8 mouse cellular contexts compared by ENCODE assay signal in the genomic region with DNA sequence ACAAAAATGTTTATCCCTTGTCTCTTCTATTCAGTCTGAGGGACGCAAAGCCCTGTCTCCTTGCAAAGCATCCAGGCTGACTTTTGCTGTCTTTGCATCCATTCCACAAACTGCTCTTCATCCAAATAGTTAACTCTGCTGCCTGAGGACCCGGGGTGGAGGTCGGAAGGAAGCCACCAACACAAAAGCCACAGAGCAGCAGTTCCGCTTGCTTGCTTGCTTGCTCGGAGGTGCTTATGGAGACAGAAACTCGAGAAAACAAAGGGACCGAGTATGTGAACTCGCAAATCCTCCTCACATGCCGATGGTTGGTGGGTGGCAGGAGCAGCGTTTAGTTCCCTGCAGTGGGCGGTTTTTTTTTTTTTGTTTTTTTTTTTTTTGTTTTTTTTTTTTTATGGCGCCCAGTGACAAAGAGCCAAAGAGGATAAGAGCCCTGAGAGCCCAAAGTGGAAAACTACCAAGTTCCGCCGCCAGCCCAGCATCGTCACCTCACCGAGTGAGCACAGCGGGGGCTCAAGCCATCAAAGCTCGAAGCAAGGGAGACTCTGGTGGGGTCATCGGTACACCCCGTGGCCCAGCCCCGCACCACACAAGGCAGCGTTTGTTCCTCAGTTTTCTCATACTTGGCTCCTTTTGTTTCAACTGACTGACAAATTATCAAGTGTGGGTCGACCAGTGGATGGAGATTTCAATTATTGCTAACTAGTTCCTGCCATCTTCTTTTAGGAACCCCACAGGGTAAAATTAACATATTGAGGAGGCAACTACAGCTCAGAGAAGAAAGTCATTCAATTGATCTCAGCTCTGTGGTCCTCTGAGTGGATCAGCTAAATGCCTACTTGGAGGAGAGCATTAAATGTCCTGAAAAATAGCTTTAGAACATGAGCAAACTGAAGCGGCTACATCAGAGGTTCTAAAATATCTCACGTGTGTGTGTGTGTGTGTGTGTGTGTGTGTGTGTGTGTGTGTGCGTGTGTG. TPM values are rescaled to one million over a fixed set of nuclear protein-coding genes. Genes with fewer than 3 reads are reported as not detected.
DNase-seq lines count a peak whose midpoint lies in the region; ATAC-seq and TF ChIP-seq lines count a peak whose summit lies in the region.

No protein-coding gene starts in this region.

- peak overlapping the region; percentile 10 to 11; a peak in 2 of 4 replicates for H3K4me3 ChIP-seq in ES-E14 (ENCODE audit: insufficient read depth in 1 of 2, low read depth in 1 of 2, low read length in 2 of 2, poor library complexity in 1 of 2, severe bottlenecking in 1 of 2)
- H3K4me3 ChIP-seq in forebrain, postnatal 0 days (ENCODE audit: low read depth, low read length), result peak overlapping the region; percentile 32
- H3K4me3 ChIP-seq in hindbrain, embryonic 14.5 days (replicated peaks; ENCODE audit: low read length), result peak overlapping the region; percentile 29

- ATAC-seq in forebrain, postnatal 0 days, result peak; percentile 72
- peak; percentile 84 for ATAC-seq in hindbrain, embryonic 14.5 days (ENCODE audit: low FRiP score)
- peak; percentile 69 for ATAC-seq in megakaryocyte, adult 5-6 weeks (ENCODE audit: poor library complexity, severe bottlenecking)

- 7% methylated on average over 26 of the region's 26 CpGs for WGBS in forebrain, postnatal 0 days
- WGBS in hindbrain, embryonic 14.5 days, result 7% methylated on average over 26 of the region's 26 CpGs

- peaks cover 0 to 4% of the 10 kb centered on the region in 2 experiments; a peak in 3 of 4 replicates for H3K4me1 ChIP-seq in ES-E14 (ENCODE audit: control insufficient read depth in 2 of 2, insufficient read depth in 2 of 2, low read length in 2 of 2, poor library complexity in 1 of 2)
- 0 out of 2 replicates have a peak, but pooled peaks cover 4% of the 10 kb centered on the region for H3K4me1 ChIP-seq in forebrain, postnatal 0 days (ENCODE audit: insufficient read depth)
- 0 out of 2 replicates have a peak, but pooled peaks cover 15% of the 10 kb centered on the region for H3K4me1 ChIP-seq in hindbrain, embryonic 14.5 days (replicated peaks; ENCODE audit: control insufficient read depth, insufficient read depth, low read length)

- DNase-seq in ES-E14 (ENCODE audit: low read depth, low spot score), result peak; percentile 47
- peak; percentile 75 for DNase-seq in brain, embryonic 14.5 days (ENCODE audit: low read depth)
- DNase-seq in forebrain, postnatal 0 days, result peak; percentile 55
- peak; percentile 43 for DNase-seq in hindbrain, embryonic 14.5 days (ENCODE audit: low spot score)
- DNase-seq in left cerebral cortex, postnatal 14 days (ENCODE audit: low spot score in 2 of 2), result peak; percentile 8 to 28
- peak; percentile 36 to 45 for DNase-seq in right cerebral cortex, postnatal 10 days (ENCODE audit: low spot score in 2 of 2)
- no peak for DNase-seq in urinary bladder, postnatal 4 days (ENCODE audit: low spot score in 2 of 2)

- H3K27me3 ChIP-seq in forebrain, postnatal 0 days (ENCODE audit: insufficient read depth, low read length), result no peaks in the 10 kb centered on the region
- H3K27me3 ChIP-seq in hindbrain, embryonic 14.5 days (ENCODE audit: control insufficient read depth, insufficient read depth, low read length), result no peaks in the 10 kb centered on the region

- H3K9me3 ChIP-seq in ES-E14 (ENCODE audit: control insufficient read depth, insufficient read depth, low read depth, low read length), result no peaks in the 10 kb centered on the region
- no peaks in the 10 kb centered on the region for H3K9me3 ChIP-seq in forebrain, postnatal 0 days (ENCODE audit: low read length)
- H3K9me3 ChIP-seq in hindbrain, embryonic 14.5 days (ENCODE audit: control insufficient read depth, low read length), result no peaks in the 10 kb centered on the region

- 0 out of 2 replicates have a peak, but pooled peaks cover 1% of the 10 kb centered on the region for H3K36me3 ChIP-seq in ES-E14 (ENCODE audit: control insufficient read depth, insufficient read depth, low read length, poor library complexity, severe bottlenecking)
- no peaks in the 10 kb centered on the region for H3K36me3 ChIP-seq in forebrain, postnatal 0 days (ENCODE audit: insufficient read depth)
- no peaks in the 10 kb centered on the region for H3K36me3 ChIP-seq in hindbrain, embryonic 14.5 days (replicated peaks; ENCODE audit: control insufficient read depth, insufficient read depth)

- TF ChIP-seq CTCF in brain, embryonic 14.5 days (IDR thresholded peaks at IDR 0.05; ENCODE audit: borderline replicate concordance, extremely low read depth, insufficient read depth, insufficient read length), result no peak
- TF ChIP-seq CTCF in forebrain, postnatal 0 days (IDR thresholded peaks at IDR 0.05; ENCODE audit: low read depth), result no peak

- no peak overlapping the region; the same call in 1 of the 2 replicates for H3K27ac ChIP-seq in ES-E14 (ENCODE audit: insufficient read depth, low read depth, low read length, poor library complexity, severe bottlenecking)
- peak overlapping the region; percentile 66 for H3K27ac ChIP-seq in forebrain, postnatal 0 days (ENCODE audit: low read depth, low read length)
- H3K27ac ChIP-seq in hindbrain, embryonic 14.5 days, result peak overlapping the region; percentile 74

- intact Hi-C loops in left cerebral cortex, postnatal 14 days (cut with DNase I), result no loop called here

- in situ Hi-C loops in ES-E14 (cut with MboI; ENCODE audit: low sequenced_read_pairs in 2 of 2, unreplicated experiment in 2 of 2), result no loop called here

- H3K4me2 ChIP-seq in forebrain, postnatal 0 days (ENCODE audit: low read depth), result peak overlapping the region; percentile 46
- H3K4me2 ChIP-seq in hindbrain, embryonic 14.5 days (replicated peaks), result peak overlapping the region; percentile 65

- H3K9ac ChIP-seq in ES-E14 (ENCODE audit: insufficient read depth, low read depth, low read length, poor library complexity, severe bottlenecking), result no peak overlapping the region
- H3K9ac ChIP-seq in forebrain, postnatal 0 days, result peak overlapping the region; percentile 35
- H3K9ac ChIP-seq in hindbrain, embryonic 14.5 days, result peak overlapping the region; percentile 58

- TF ChIP-seq POLR2A in brain, embryonic 14.5 days (IDR thresholded peaks at IDR 0.05; ENCODE audit: borderline replicate concordance, extremely low read depth, insufficient read depth, insufficient read length, poor library complexity, severe bottlenecking), result peak; percentile 11; the same call in 1 of the 2 replicates

TF ChIP-seq in ES-E14, 5 proteins besides CTCF, POLR2A, EP300 and RAD21:
- TF ChIP-seq ZNF384 (IDR thresholded peaks at IDR 0.05; ENCODE audit: low read depth, low read length) (peak; percentile 53; the same call in 1 of the 2 replicates), ZC3H11A (IDR thresholded peaks at IDR 0.05; ENCODE audit: borderline replicate concordance, low read depth, low read length) (no peak), HCFC1 (IDR thresholded peaks at IDR 0.05; ENCODE audit: borderline replicate concordance, insufficient read depth, low read length) (no peak), MAFK (IDR thresholded peaks at IDR 0.05; ENCODE audit: insufficient read depth, low read depth, low read length) (no peak), CHD2 (IDR thresholded peaks at IDR 0.05; ENCODE audit: low read depth, low read length) (no peak)

RNA-seq across cellular contexts. Expression of a gene that starts 38.6 kb away (rescaled TPM):
- total RNA-seq in ES-E14 (2012; rRNA removed), result 14.0 and 30.4 TPM in 2 replicates
- 87.8 and 96.8 TPM in 2 replicates for polyA plus RNA-seq in brain, embryonic 14.5 days (2012; rRNA removed)
- 33.6 and 37.0 TPM in 2 replicates for total RNA-seq in forebrain, postnatal 0 days (2014; rRNA removed)
- 143 and 157 TPM in 2 replicates for polyA plus RNA-seq in forebrain, postnatal 0 days (2015; fragmentation: Nextera tagmentation; extraction: Ambion mirVana)
- polyA plus RNA-seq in hindbrain, embryonic 14.5 days (2014; fragmentation: Nextera tagmentation; extraction: Ambion mirVana), result 208 and 222 TPM in 2 replicates
- 10 to 100 TPM; 49.0 to 50.6 TPM for total RNA-seq in left cerebral cortex, postnatal 14 days (2021)
- 8.9 and 10.2 TPM in 2 replicates for total RNA-seq in megakaryocyte, adult 5-6 weeks (2015)
- 6.6 and 12.8 TPM in 2 replicates for total RNA-seq in megakaryocyte, adult 5-6 weeks (2017)

RNA-seq across cellular contexts. Expression of a gene that starts 38.7 kb away (rescaled TPM):
- total RNA-seq in ES-E14 (2012; rRNA removed), result not detected in 2 replicates
- polyA plus RNA-seq in brain, embryonic 14.5 days (2012; rRNA removed), result 0.55 and 0.57 TPM in 2 replicates
- 0.23 TPM in 1 of 2 replicates, not detected in the other for total RNA-seq in forebrain, postnatal 0 days (2014; rRNA removed)
- 0.82 and 0.92 TPM in 2 replicates for polyA plus RNA-seq in forebrain, postnatal 0 days (2015; fragmentation: Nextera tagmentation; extraction: Ambion mirVana)
- polyA plus RNA-seq in hindbrain, embryonic 14.5 days (2014; fragmentation: Nextera tagmentation; extraction: Ambion mirVana), result 0.54 and 0.64 TPM in 2 replicates
- total RNA-seq in left cerebral cortex, postnatal 14 days (2021), result under 1 TPM in 1 of 2 experiments, not detected in 1; 0.40 TPM
- not detected in 2 replicates for total RNA-seq in megakaryocyte, adult 5-6 weeks (2015)
- total RNA-seq in megakaryocyte, adult 5-6 weeks (2017), result not detected in 2 replicates

RNA-seq across cellular contexts. Expression of a gene that starts 38.7 kb away (rescaled TPM):
- total RNA-seq in ES-E14 (2012; rRNA removed), result 13.2 and 14.3 TPM in 2 replicates
- polyA plus RNA-seq in brain, embryonic 14.5 days (2012; rRNA removed), result 5.7 and 12.8 TPM in 2 replicates
- 17.3 and 25.4 TPM in 2 replicates for total RNA-seq in forebrain, postnatal 0 days (2014; rRNA removed)
- polyA plus RNA-seq in forebrain, postnatal 0 days (2015; fragmentation: Nextera tagmentation; extraction: Ambion mirVana), result 3.8 and 8.1 TPM in 2 replicates
- 30.9 and 31.1 TPM in 2 replicates for polyA plus RNA-seq in hindbrain, embryonic 14.5 days (2014; fragmentation: Nextera tagmentation; extraction: Ambion mirVana)
- 10 to 100 TPM; 13.8 to 15.1 TPM for total RNA-seq in left cerebral cortex, postnatal 14 days (2021)
- 0.65 and 0.78 TPM in 2 replicates for total RNA-seq in megakaryocyte, adult 5-6 weeks (2015)
- 0.95 and 1.2 TPM in 2 replicates for total RNA-seq in megakaryocyte, adult 5-6 weeks (2017)

Comparison
In these comparisons a context has a peak if more than half of its experiments do, and no peak if none do; other contexts are left out.
1. DNase-seq: peak in ES-E14 (single experiment), brain, embryonic 14.5 days (single experiment), forebrain, postnatal 0 days (single experiment), hindbrain, embryonic 14.5 days (single experiment), left cerebral cortex, postnatal 14 days (2 of 2) and right cerebral cortex, postnatal 10 days (2 of 2); none in urinary bladder, postnatal 4 days (0 of 2).
2. Peak in every context shown above with its lines, with median percentiles within 50 percentile points of each other: H3K4me3 ChIP-seq and ATAC-seq.